Comparison of ENCODE assay signal across 16 mouse cellular contexts in genomic region chr13:35058145-35058544, GRCm38 (mm10). TPM values are rescaled to one million over a fixed set of nuclear protein-coding genes. Genes with fewer than 3 reads are reported as not detected.
DNase-seq lines count a peak whose midpoint lies in the region; ATAC-seq and TF ChIP-seq lines count a peak whose summit lies in the region.
"Had no signal": no experiment of that assay in that cellular context is flagged by ENCODE, and none has a peak within 500 bp of the region (broad histone marks: within the 10 kb centered on the region; RNA-seq: fewer than 3 reads in every experiment).

No protein-coding gene starts in this region.

- intact Hi-C loops in heart, postnatal 10 days (cut with DNase I): no loop called here

- no peaks in the 10 kb centered on the region for H3K27me3 ChIP-seq in intestine, postnatal 0 days (replicated peaks; ENCODE audit: control insufficient read depth, insufficient read depth, low read length)
- H3K27me3 ChIP-seq in midbrain, embryonic 11.5 days (ENCODE audit: control insufficient read depth, insufficient read depth, low read length): no peaks in the 10 kb centered on the region
- H3K27me3 ChIP-seq: embryonic facial prominence, embryonic 13.5 days; forebrain, embryonic 13.5 days; limb, embryonic 15.5 days; megakaryocyte, embryonic 14.5 days had no signal

- H3K27ac ChIP-seq in intestine, postnatal 0 days (ENCODE audit: low read depth, low read length): no peak overlapping the region
- no peak overlapping the region for H3K27ac ChIP-seq in midbrain, embryonic 11.5 days (ENCODE audit: low read depth, low read length)
- H3K27ac ChIP-seq: embryonic facial prominence, embryonic 13.5 days; forebrain, embryonic 13.5 days; limb, embryonic 15.5 days had no signal

- 16% methylated on average over 5 of the region's 5 CpGs for WGBS in intestine, postnatal 0 days
- 13% methylated on average over 5 of the region's 5 CpGs for WGBS in midbrain, embryonic 11.5 days

- no peaks in the 10 kb centered on the region for H3K9me3 ChIP-seq in intestine, postnatal 0 days (ENCODE audit: control insufficient read depth)
- no peaks in the 10 kb centered on the region for H3K9me3 ChIP-seq in midbrain, embryonic 11.5 days (ENCODE audit: control insufficient read depth, low read length)
- H3K9me3 ChIP-seq: embryonic facial prominence, embryonic 13.5 days; forebrain, embryonic 13.5 days; limb, embryonic 15.5 days; megakaryocyte, embryonic 14.5 days had no signal

- TF ChIP-seq CTCF in intestine, postnatal 0 days (IDR thresholded peaks at IDR 0.05; ENCODE audit: low read depth): no peak

- DNase-seq in heart, postnatal 10 days: peak; percentile 23 to 25
- no peak for DNase-seq in heart, adult 9 months (ENCODE audit: low spot score in 2 of 2)
- DNase-seq in R1 (ENCODE audit: low read depth, low spot score) (peak; percentile 73), MN1 (ENCODE audit: low spot score) (no peak)
- peak; percentile 39 to 80 for DNase-seq in kidney, postnatal 25 days
- no peak for DNase-seq in thymus, postnatal 25 days
- DNase-seq in midbrain, embryonic 11.5 days (ENCODE audit: low spot score, missing footprints): no peak
- DNase-seq: adrenal gland, postnatal 25 days; cerebellum, postnatal 10 days; heart, adult 18-20 months; lung, embryonic 14.5 days had no signal

- no peak overlapping the region for H3K4me3 ChIP-seq in intestine, postnatal 0 days (ENCODE audit: low read depth, low read length)
- H3K4me3 ChIP-seq in midbrain, embryonic 11.5 days (ENCODE audit: low read depth, low read length): no peak overlapping the region
- H3K4me3 ChIP-seq: embryonic facial prominence, embryonic 13.5 days; forebrain, embryonic 13.5 days; limb, embryonic 15.5 days; megakaryocyte, embryonic 14.5 days had no signal

- H3K4me2 ChIP-seq in intestine, postnatal 0 days (replicated peaks; ENCODE audit: low read depth): no peak overlapping the region; the same call in 1 of the 2 replicates
- H3K4me2 ChIP-seq in midbrain, embryonic 11.5 days: no peak overlapping the region
- H3K4me2 ChIP-seq: embryonic facial prominence, embryonic 13.5 days; forebrain, embryonic 13.5 days; limb, embryonic 15.5 days; lung, embryonic 14.5 days had no signal

- no peaks in the 10 kb centered on the region for H3K36me3 ChIP-seq in intestine, postnatal 0 days (ENCODE audit: control insufficient read depth, insufficient read depth)
- no peaks in the 10 kb centered on the region for H3K36me3 ChIP-seq in midbrain, embryonic 11.5 days (ENCODE audit: control insufficient read depth, insufficient read depth, low read length)
- H3K36me3 ChIP-seq: embryonic facial prominence, embryonic 13.5 days; limb, embryonic 15.5 days had no signal

- no peaks in the 10 kb centered on the region for H3K4me1 ChIP-seq in intestine, postnatal 0 days (replicated peaks; ENCODE audit: control insufficient read depth, insufficient read depth, low read length)
- no peaks in the 10 kb centered on the region for H3K4me1 ChIP-seq in midbrain, embryonic 11.5 days (ENCODE audit: control insufficient read depth, insufficient read depth, low read length)
- H3K4me1 ChIP-seq: embryonic facial prominence, embryonic 13.5 days; forebrain, embryonic 13.5 days; megakaryocyte, embryonic 14.5 days had no signal

- peak; percentile 63; the same call in 1 of the 2 replicates for ATAC-seq in intestine, postnatal 0 days
- no peak for ATAC-seq in midbrain, embryonic 11.5 days (ENCODE audit: low FRiP score)
- ATAC-seq: forebrain, embryonic 13.5 days had no signal

- H3K9ac ChIP-seq in intestine, postnatal 0 days (ENCODE audit: low read depth, low read length): no peak overlapping the region
- H3K9ac ChIP-seq in midbrain, embryonic 11.5 days (ENCODE audit: low read length): no peak overlapping the region
- H3K9ac ChIP-seq: embryonic facial prominence, embryonic 13.5 days; forebrain, embryonic 13.5 days; limb, embryonic 15.5 days; lung, embryonic 14.5 days had no signal

RNA-seq across cellular contexts. Expression of gene Eci2, which starts 31.2 kb away (rescaled TPM):
- 100 to 1,000 TPM; 295 to 312 TPM for total RNA-seq in heart, postnatal 10 days (2021)
- polyA plus RNA-seq in intestine, postnatal 0 days (2015; fragmentation: Nextera tagmentation; extraction: Ambion mirVana): 205 and 228 TPM in 2 replicates
- polyA plus RNA-seq in midbrain, embryonic 11.5 days (2014; fragmentation: Nextera tagmentation; extraction: Ambion mirVana): 118 and 122 TPM in 2 replicates

Comparison
In these comparisons a context has a peak if more than half of its experiments do, and no peak if none do; other contexts are left out.
1. DNase-seq: peak in heart, postnatal 10 days (2 of 2), R1 (single experiment) and kidney, postnatal 25 days (2 of 2); none in heart, adult 9 months (0 of 2), MN1 (single experiment), thymus, postnatal 25 days (single experiment) and midbrain, embryonic 11.5 days (single experiment).